Mouse (Mus musculus) heart, adult 2 months (tissue): ENCODE results near the gene Vamp1.

Experiments
- CTCF ChIP-seq: fragments of 200-600 bp; IDR thresholded peaks from 2 replicates; pipeline ENCODE4 v1.8.1; 2022; ENCODE audit warnings: antibody characterized with exemption, mild to moderate bottlenecking, moderate library complexity
- EP300 ChIP-seq: fragments of 200-500 bp; IDR thresholded peaks from 2 replicates; pipeline ENCODE4 v1.6.1; 2011; ENCODE audit warnings: low read depth, low read length, control low read depth; ENCODE audit not compliant: insufficient read depth
- POLR2A ChIP-seq: fragments of 200-500 bp; IDR thresholded peaks from 2 replicates; pipeline ENCODE4 v1.6.1; 2011; ENCODE audit warnings: mild to moderate bottlenecking, low read depth, low read length, control low read depth; ENCODE audit not compliant: insufficient read depth

DNA sequence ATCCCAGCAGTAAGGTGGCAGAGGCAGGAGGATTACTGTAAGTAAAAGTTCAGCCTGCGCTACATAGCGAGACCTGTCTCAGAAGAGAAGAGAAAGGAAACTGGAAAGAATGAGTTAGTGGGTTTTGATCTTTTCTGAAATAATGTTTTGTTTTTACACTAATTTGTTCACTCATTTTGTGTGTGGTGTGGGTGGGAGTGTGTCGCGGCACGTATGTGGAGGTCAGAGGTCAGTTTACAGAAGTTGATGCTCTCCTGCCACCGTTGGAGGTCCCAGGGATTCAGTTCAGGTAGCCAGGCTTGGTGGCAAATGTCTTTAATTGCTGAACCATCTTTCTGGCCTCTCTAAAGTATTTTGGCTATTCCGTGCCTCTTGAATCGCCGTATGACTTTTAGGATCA is 48.9 kb downstream of the Vamp1 start:
- TF ChIP-seq EP300: no peak
- no peak for TF ChIP-seq CTCF
- TF ChIP-seq POLR2A: no peak
